Mouse (Mus musculus): ENCODE data around the gene Tescl.

DNA sequence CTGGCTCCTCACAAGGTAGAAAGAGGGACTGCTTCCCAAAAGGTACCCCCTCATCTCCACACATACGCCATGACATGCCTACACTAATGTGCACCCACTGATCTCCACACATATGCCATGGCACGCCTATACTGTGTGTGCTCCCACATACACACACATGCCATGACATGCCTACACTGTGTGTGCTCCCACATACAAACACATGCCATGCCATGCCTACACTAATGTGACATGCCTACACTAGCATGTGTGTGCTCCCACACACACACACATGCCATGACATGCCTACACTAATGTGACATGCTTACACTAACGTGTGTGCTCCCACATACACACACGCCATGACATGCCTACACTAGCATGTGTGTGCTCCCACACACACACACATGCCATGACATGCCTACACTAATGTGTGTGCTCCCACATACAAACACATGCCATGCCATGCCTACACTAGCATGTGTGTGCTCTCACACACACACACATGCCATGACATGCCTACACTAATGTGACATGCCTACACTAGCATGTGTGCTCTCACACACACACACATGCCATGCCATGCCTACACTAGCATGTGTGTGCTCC is 43.5 kb downstream of the Tescl start:
- TF ChIP-seq EP300 (IDR thresholded peaks at IDR 0.05; ENCODE audit: low read depth) (no peak), CTCF (IDR thresholded peaks at IDR 0.05; ENCODE audit: low read depth) (no peak)
